Mouse (Mus musculus) inflammation-experienced regulatory T-cells, adult 6 months (primary cell): ENCODE measurements around the gene Slc29a4. TPM values are rescaled to one million over a fixed set of nuclear protein-coding genes. Genes with fewer than 3 reads are reported as not detected.

ENCODE experiments used
- ATAC-seq: one replicate; pipeline ENCODE4 v1.8.0; 2017
- polyA plus RNA-seq, 3 experiments: library from polyadenylated mRNA; unstranded; fragments of 100-300 nt; shearing (Covaris generic); gene quantifications; one replicate each; pipeline ENCODE4 v1.2.1; 2017

The Slc29a4 gene
- polyA plus RNA-seq, 3 experiments from 2014 or later: 0.20 to 1.9 TPM; not detected in 1

- ATAC-seq: no peak
Measured at GRCm38 (mm10) chr5:142747026-142747629, 54.8 kb downstream of the Slc29a4 start.

- ATAC-seq: no peak
Measured at GRCm38 (mm10) chr5:142750173-142750572, 57.9 kb downstream of the Slc29a4 start.

- no peak for ATAC-seq
Measured at GRCm38 (mm10) chr5:142752241-142752640, 59.9 kb downstream of the Slc29a4 start.

- no peak for ATAC-seq
Measured at GRCm38 (mm10) chr5:142759786-142760185, 67.5 kb downstream of the Slc29a4 start.

- no peak for ATAC-seq
Measured at GRCm38 (mm10) chr5:142761326-142761983, 69.1 kb downstream of the Slc29a4 start.

GRCm38 (mm10) chr5:142762082-142762807 is 69.9 kb downstream of the Slc29a4 start:
- no peak for ATAC-seq

GRCm38 (mm10) chr5:142764306-142764705 is 72.0 kb downstream of the Slc29a4 start:
- no peak for ATAC-seq

- ATAC-seq: no peak
Measured at GRCm38 (mm10) chr5:142764889-142765288, 72.6 kb downstream of the Slc29a4 start.

- ATAC-seq: no peak
Measured at GRCm38 (mm10) chr5:142766708-142767107, 74.4 kb downstream of the Slc29a4 start.

GRCm38 (mm10) chr5:142767937-142768336 is 75.6 kb downstream of the Slc29a4 start:
- ATAC-seq: no peak

- no peak for ATAC-seq
Measured at GRCm38 (mm10) chr5:142768352-142769267, 76.3 kb downstream of the Slc29a4 start.

- no peak for ATAC-seq
Measured at GRCm38 (mm10) chr5:142769641-142770040, 77.3 kb downstream of the Slc29a4 start.

GRCm38 (mm10) chr5:142771034-142771433 is 78.7 kb downstream of the Slc29a4 start:
- no peak for ATAC-seq

- ATAC-seq: no peak
Measured at GRCm38 (mm10) chr5:142771964-142772363, 79.7 kb downstream of the Slc29a4 start.

Other genes starting within 250 kb of the Slc29a4 start
- 10 to 100 TPM; 16.8 to 19.4 (median 19.1) TPM for gene Ap5z1, start 228.6 kb upstream of the Slc29a4 start, polyA plus RNA-seq
- not detected for gene Papolb, start 162.4 kb upstream of the Slc29a4 start, polyA plus RNA-seq
- not detected for gene Radil, start 141.4 kb upstream of the Slc29a4 start, polyA plus RNA-seq
- not detected for gene Mmd2, start 83.7 kb upstream of the Slc29a4 start, polyA plus RNA-seq
- gene Wipi2, start 64.8 kb upstream of the Slc29a4 start, polyA plus RNA-seq: 10 to 100 TPM; 12.6 to 20.5 (median 15.4) TPM
- gene Tnrc18, start 125.2 kb downstream of the Slc29a4 start, polyA plus RNA-seq: 1 to 10 TPM; 1.6 to 4.4 (median 2.9) TPM
- gene Fbxl18, start 202.9 kb downstream of the Slc29a4 start, polyA plus RNA-seq: 1 to 10 TPM; 4.6 to 5.8 (median 5.5) TPM
- over 10,000 TPM; 20,020 to 68,742 (median 52,499) TPM for gene Actb, start 214.2 kb downstream of the Slc29a4 start, polyA plus RNA-seq